Mouse (Mus musculus) urinary bladder, postnatal 14 days (tissue): ENCODE data around the gene Ip6k2.

Source experiments
- DNase-seq: peaks from one replicate; pipeline ENCODE4 v3.0.0; 2021; ENCODE audit warnings: low spot score

Gene Ip6k2

DNA sequence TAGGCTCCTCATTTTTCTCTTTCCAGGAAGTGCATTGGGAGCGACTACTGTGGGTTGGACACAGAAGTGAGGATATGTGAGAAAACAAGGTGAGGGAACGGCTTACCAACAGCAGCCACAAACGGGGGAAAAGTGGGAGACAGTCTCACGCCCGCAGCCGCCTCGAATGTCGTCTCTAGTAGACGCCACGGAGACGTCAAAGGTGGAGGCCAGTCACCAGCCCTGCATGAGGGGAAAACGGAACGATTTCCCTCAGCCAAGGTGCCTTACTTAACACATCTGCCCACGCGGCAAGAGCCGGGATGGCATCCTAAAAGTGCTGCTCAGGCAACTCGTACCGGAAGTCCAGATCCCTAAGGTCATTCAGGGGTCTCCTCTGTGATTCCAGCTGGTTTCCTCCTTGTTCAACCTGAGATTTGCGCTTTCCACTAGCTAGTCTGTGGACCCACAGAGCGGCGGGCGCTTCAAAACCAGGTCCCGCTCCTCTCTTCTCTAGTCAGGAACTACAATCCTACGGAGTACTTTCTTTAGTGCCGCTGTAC is 40.6 kb downstream of the Ip6k2 start:
- no peak for DNase-seq

DNA sequence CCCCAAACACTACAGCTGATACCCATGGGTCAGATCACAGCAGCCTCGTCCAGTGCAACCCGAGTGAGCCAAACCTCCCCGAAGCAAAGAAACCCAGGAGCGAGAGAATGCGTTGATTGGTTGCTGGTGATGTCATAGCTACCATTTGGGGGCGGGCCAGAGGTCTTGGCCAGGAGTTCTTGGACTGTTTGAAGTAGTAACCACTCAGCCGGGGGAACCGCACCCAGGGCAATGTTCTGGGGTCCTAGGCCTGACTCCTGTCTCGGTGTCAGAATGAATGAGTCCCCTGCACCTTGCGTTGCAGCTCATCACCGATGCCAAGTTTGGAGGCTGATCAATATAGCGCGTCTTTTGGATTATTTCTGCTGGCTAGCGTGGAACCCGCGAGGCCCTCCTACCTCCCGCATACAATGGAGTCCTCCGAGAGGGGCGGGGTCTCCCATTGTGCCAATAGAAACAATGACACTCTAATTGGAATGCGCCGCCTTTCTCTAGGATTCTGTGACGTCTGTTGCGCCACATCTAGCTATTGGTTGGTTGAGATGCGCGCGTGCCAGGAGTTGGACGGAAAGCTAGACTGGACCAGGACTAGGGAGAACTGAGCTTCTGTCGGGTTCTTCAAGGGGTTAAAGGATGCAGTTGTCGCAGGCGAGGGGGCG is 41.3 kb downstream of the Ip6k2 start:
- DNase-seq = no peak

DNA sequence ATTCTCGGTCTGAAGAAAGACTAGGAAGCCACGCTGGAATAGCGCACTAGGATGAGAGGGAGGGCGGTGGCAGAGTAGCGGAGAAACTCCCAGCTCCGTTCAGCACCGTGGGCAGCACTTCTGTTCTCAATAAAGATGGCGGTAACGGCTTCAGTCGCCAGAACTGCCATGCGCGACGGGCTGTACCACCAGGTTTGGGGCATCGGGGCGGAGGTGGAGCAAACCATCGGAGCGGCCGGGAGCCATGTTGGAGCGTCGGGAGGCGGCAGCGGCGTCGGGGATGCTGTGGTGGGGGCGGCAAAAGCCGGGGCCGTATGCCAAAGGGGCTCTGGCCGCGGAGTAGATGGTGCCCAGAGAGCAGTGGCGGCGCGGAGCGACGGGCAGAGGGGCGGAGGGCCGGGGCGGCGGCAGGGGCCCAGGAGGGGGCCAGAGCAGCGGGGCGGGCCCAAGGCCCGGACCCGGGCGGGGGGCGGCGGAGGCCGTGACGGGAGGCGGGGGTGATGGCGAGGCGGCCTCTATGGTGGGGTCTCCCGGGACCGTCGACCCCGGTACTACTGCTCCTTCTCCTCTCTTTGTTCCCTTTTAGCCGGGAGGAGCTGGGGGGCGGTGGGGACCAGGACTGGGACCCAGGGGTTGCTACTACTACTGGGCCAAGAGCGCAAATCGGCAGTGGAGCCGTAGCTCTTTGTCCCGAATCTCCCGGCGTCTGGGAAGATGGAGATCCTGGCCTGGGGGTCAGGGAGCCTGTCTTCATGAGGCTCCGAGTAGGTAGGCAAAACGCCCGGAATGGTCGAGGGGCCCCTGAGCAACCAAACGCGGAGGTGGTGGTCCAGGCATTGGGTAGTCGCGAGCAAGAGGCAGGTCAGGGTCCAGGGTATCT is 42.5 kb downstream of the Ip6k2 start, which contains the start of gene Celsr3:
Gene Celsr3 (plus strand): TSS at position 501 of the 880 bp plus-strand sequence.
- DNase-seq = peak; percentile 52

DNA sequence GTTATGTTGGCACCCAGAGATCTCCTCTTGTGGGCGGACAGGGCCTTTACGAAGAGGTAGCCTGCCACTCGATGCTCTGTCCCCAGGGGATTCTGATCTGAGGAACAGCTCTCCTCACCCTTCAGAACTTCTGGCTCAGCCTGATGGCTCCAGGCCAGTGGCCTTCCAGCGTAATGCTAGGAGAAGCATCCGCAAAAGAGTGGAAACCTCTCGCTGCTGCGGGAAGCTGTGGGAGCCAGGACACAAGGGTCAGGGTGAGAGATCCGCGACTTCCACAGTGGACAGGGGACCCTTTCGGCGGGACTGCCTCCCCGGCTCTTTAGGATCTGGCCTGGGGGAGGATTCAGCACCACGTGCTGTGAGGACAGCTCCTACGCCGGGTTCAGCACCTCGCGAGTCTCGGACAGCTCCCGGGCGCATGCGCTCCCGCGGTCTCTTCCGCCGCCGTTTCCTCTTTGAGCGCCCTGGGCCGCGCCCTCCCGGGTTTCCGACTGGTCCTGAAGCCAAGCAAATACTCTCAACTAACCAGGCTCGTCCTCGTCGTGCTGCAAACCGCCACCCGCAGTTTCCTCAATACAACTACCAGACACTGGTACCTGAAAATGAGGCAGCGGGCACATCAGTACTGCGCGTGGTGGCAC is 43.2 kb downstream of the Ip6k2 start:
- DNase-seq = peak; percentile 75

DNA sequence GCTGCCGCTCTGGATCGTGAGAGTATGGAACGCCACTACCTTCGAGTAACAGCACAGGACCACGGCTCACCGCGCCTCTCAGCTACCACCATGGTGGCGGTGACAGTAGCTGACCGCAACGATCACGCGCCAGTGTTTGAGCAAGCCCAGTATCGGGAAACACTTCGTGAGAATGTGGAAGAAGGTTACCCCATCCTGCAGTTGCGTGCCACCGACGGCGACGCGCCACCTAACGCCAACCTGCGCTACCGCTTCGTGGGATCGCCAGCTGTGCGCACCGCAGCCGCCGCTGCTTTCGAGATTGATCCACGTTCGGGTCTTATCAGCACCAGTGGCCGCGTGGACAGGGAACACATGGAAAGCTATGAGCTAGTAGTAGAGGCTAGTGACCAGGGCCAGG is 43.9 kb downstream of the Ip6k2 start:
- DNase-seq = no peak

DNA sequence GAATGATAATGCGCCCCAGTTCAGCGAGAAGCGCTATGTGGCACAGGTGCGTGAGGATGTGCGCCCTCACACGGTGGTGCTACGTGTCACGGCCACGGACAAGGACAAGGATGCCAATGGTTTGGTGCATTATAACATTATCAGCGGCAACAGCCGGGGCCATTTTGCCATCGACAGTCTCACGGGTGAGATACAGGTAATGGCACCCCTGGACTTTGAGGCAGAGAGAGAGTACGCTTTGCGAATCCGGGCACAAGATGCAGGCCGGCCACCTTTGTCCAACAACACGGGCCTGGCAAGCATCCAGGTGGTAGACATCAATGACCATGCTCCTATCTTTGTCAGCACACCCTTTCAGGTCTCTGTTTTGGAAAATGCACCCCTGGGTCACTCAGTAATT is 44.3 kb downstream of the Ip6k2 start:
- no peak for DNase-seq

DNA sequence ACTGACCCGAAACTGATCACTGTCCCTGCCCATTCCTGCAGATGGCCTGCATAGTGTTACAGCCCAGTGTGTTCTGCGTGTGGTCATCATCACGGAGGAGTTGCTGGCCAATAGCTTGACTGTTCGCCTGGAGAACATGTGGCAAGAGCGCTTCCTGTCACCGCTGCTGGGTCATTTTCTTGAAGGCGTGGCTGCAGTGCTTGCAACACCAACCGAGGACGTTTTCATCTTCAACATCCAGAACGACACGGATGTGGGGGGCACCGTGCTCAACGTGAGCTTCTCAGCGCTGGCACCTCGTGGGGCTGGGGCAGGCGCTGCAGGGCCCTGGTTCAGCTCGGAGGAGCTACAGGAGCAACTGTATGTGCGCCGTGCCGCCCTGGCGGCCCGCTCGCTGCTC is 48.0 kb downstream of the Ip6k2 start:
- no peak for DNase-seq

DNA sequence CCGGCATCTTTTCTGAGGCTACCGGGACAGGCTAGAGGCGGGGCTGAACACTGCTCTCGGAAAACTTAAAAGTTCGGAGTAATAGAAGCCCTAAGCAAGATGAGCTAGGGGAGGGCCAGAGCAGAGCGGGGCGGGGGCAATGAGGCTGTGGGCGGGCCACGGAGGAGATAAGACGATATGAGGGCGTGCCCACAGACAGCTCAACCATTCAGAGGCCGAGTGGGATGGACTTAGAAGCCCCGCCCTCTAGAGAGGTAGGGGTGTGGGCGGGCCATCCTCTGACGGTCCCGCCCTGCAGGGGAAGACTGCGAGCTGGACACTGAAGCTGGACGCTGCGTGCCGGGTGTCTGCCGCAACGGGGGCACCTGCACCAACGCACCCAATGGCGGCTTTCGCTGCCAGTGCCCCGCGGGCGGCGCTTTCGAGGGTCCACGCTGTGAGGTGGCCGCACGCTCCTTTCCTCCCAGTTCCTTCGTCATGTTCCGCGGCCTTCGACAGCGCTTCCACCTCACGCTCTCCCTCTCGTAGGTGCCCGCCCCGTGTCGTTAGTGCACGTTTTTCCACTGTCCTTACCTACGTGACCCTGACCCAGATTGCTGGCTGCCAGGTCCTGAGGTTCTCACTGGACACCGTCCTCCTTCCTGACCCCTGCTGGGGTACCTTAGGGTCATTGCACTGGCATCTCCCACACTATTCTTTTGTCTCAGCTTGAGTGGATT is 49.0 kb downstream of the Ip6k2 start:
- peak; percentile 93 for DNase-seq

DNA sequence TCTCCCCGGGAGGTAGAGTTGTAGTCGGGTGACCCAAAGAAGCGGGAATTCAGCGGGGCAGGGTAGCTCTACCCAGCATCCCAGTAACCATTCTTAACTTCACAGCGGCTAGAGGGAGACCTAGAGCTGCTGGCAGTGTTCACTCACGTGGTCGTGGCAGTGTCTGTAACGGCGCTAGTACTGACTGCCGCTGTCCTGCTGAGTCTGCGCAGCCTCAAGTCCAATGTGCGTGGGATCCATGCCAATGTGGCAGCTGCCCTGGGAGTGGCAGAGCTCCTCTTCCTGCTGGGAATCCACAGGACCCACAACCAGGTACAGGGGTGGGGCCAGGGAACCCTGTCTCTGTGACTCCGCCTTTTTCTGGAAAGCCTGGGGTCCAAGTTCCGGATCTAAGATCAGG is 59.4 kb downstream of the Ip6k2 start:
- peak; percentile 25 for DNase-seq

DNA sequence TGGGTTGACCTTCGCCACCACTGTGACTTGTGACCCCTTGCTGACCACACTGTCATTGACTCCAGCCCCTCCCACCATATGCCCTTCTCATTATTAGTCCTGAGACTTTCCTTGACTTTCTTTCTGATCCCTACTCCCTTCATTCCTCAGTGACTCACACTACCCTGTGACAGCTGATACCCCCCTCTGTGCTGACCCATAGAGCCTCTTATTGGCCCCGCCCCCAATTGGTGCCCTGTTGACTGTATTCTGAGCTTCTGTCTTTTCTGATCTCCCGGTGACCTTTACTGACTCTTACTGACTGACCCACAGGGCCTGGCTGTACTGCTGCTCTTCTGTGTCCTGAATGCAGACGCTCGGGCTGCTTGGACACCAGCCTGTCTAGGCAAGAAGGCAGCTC is 61.8 kb downstream of the Ip6k2 start:
- DNase-seq = no peak

DNA sequence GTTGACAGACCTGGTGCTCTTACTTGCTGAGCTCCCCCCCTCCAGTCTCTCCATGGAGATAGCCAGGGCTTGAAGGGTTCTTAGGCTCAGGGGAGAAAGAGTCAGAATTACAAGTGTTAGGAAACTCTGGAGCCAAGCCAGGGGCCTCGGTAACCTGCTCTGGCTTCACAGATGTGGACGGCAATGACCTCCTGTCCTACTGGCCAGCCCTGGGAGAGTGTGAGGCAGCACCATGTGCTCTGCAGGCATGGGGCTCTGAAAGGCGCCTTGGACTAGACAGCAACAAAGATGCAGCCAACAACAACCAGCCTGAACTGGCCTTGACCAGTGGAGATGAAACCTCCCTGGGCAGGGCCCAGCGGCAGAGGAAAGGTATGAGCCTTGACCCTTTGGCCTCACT is 63.8 kb downstream of the Ip6k2 start:
- DNase-seq = no peak

DNA sequence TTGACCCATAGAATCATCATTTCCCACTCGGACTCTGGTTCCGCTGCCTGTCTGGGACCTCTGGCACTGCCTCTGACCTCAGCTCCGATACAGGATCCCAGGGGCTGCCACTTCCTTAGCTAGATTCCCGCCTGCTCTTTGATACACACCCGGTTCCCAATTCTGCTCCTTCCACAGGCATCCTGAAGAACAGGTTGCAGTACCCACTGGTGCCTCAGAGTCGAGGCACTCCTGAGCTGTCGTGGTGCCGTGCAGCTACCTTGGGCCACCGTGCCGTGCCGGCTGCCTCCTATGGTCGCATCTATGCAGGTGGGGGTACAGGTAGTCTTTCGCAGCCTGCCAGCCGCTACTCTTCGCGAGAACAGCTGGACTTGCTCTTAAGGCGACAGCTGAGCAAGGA is 64.8 kb downstream of the Ip6k2 start:
- DNase-seq = no peak

DNA sequence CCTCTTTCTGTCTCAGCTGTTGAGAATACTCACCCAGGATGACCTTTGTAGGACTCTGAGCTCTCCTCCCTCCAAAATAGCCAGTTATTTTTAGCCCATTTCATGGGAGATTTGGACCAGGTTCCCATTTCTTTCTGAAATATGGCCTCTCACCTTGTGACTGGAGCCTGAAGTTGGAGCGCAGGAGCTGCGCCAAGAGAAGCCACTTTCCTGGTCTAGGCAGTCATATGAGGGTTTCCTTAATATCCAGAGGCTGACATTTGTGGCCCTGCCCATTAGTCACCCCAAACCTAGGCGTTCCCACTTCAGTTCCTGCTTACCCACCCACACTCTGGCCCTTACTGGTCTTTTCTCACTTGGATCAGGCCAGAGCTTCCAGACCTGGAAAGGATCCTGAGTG is 69.4 kb downstream of the Ip6k2 start, which contains the start of gene Slc26a6:
Gene Slc26a6 (plus strand): TSS at position 308 of the 400 bp plus-strand sequence.
- DNase-seq = no peak

DNA sequence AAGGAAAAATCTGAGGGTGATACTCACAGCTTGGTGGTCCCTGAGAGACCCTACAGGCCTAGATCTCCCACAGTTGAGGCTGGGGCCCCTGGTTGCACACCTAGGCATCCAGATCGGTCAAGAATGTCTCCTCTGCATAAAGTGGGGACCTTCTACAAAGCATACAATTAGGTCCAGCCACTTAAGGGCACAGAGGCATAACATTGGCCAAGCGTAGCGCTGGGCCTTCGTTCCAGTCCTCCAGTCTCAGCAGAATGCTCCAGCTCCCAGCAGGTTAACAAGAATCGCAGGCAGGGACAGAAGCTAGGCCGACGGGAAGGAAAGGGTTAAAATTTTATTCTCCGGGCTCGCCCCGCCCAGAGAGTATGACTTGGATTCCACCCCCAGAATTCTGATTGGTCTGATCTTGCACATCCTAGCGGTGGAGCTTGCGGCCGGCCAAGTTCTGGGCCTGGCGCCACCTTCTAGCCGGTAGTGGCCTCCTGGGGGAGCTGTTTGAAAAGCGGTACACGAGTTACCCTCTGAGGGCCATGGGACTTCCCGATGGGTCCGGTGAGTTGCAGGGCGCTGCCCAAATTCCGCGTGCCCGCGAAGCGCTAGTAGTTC is 70.1 kb downstream of the Ip6k2 start:
- peak; percentile 90 for DNase-seq

DNA sequence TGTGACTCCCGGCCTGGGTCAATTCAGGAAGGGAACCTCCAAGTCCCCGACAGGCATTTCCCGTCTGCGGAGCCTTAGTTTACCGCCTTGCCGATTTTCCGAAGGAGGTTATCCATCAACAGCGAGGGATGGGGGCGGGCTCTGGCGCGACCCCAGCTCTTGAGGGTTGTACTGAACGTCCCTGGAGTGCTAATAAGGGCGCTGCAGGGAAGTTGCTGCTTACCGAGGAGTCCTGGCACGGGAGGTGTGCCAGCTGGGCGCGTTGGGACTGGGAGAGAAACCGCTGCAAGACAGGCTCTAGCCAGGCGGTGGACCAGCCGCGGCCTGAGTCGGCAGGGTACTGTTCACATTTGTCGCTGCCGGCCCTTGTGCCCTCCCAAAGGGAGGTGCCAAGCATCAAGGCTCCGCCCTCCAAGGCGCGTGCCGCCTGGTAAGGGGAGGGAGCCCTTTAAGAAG is 70.7 kb downstream of the Ip6k2 start:
- peak; percentile 86 for DNase-seq

DNA sequence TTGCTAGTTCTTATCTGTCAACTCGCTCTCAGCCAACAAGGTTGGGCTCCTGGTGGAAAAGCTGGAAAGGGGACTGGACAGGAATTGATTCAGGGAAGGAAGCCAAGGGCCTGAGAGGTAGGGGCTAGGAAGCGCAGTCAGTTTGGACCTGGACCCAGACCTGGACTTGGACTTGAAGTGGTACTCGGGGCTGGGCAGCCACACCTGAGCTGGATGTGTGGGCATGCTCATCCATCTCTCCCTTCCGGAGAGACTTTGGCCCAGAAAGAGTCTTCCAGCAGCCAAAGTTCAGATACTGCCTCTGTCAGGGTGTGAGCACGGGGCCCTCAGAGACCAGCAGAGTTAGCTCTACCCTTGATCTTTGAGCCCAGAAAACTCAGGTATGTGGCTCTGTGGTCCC is 71.7 kb downstream of the Ip6k2 start:
- DNase-seq = no peak
